Mouse (Mus musculus): ENCODE results near the gene Smok3b. TPM values are rescaled to one million over a fixed set of nuclear protein-coding genes. Genes with fewer than 3 reads are reported as not detected.
"Not testable (repeated sequence)": the region's sequence is repeated elsewhere in the genome, so short reads cannot be mapped to it uniquely, and the experiment has no call there.

Gene Smok3b
- not detected in 2 replicates for polyA plus RNA-seq (2012; rRNA removed)

DNA sequence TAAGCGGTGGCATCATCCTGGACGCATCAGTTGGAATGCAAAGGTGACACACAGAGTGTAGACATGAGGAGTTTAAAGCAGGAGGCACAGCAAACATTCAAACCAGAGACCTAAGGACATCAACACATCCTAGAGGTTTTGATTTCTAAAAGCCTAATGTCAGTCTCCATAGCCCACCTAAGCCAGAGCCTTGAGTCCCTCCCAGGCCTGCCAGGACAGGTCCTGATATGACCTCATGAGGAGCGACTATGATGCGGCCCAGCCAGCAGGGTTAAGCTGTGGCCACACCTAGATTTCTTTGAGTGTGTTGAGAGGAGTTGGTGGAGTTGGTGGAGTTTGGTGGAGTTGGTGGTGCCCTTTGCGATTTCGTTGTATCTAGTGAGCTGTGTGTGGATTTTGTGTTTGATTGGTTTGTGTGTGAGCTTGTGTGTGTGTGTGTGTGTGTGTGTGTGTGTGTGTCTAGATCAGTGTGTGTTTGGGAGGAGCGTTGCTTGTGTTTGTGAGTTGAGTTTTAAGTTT lies at the start of gene Smok3b, which contains the start of gene Smok3a:
TSS of gene Smok3b (plus strand) at position 469 of the 519 bp plus-strand sequence.
TSS of gene Smok3a (plus strand) at position 301 of the 519 bp plus-strand sequence.
- H3K4me3 ChIP-seq (ENCODE audit: insufficient read depth, low read length); H3K27ac ChIP-seq (ENCODE audit: insufficient read depth, low read length); H3K4me1 ChIP-seq (ENCODE audit: control insufficient read depth, insufficient read depth, low read length): not testable (repeated sequence)

DNA sequence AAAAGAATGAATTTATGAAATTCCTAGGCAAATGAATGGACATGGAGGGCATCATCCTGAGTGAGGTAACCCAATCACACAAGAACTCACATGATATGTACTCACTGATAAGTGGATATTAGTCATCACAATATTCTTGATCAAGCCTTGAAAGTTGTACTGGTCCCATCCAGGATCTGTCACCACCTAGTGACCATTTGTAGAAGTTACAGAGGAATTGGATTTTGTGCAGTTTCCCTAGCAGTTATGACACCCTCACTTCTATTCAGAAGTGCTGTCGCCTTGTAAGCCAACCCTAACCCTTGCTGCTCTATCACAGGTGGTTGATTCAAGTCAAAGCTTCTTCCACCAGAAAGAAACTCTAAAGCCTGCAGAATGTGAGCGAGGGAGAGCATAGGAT lies 48.1 kb upstream of the Smok3b start:
- TF ChIP-seq CTCF (IDR thresholded peaks at IDR 0.05; ENCODE audit: extremely low read depth, insufficient read depth, low read length) (no peak), POLR2A (IDR thresholded peaks at IDR 0.05; ENCODE audit: extremely low read depth, insufficient read depth, low read length) (no peak)
- H3K27ac ChIP-seq (ENCODE audit: insufficient read depth, low read length), result no peak overlapping the region
- no peak overlapping the region for H3K4me3 ChIP-seq (ENCODE audit: insufficient read depth, low read length)
- no peaks in the 10 kb centered on the region for H3K4me1 ChIP-seq (ENCODE audit: control insufficient read depth, insufficient read depth, low read length)

DNA sequence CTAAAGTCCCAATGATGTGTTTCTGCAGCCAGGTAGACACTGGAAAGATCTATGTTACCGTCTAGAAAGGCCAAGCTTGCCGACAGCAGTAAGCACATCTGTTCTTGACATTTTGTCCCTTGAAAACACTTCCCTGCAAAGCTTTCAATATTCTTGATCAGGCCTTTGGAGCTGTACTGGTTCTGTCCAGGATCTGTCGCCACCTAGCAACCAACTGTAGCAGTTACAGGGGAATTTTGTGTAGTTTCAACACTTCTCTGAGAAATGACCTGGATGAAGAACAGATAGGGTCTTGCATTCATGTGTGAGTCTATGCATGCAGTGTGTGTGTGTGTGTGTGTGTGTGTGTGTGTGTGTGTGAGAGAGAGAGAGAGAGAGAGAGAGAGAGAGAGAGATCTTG lies 47.5 kb upstream of the Smok3b start:
- no peaks in the 10 kb centered on the region for H3K4me1 ChIP-seq (ENCODE audit: control insufficient read depth, insufficient read depth, low read length)
- H3K27ac ChIP-seq (ENCODE audit: insufficient read depth, low read length), result no peak overlapping the region
- TF ChIP-seq POLR2A (IDR thresholded peaks at IDR 0.05; ENCODE audit: extremely low read depth, insufficient read depth, low read length), result no peak
- peak; percentile 63 for TF ChIP-seq CTCF (IDR thresholded peaks at IDR 0.05; ENCODE audit: extremely low read depth, insufficient read depth, low read length)
- H3K4me3 ChIP-seq (ENCODE audit: insufficient read depth, low read length), result no peak overlapping the region

DNA sequence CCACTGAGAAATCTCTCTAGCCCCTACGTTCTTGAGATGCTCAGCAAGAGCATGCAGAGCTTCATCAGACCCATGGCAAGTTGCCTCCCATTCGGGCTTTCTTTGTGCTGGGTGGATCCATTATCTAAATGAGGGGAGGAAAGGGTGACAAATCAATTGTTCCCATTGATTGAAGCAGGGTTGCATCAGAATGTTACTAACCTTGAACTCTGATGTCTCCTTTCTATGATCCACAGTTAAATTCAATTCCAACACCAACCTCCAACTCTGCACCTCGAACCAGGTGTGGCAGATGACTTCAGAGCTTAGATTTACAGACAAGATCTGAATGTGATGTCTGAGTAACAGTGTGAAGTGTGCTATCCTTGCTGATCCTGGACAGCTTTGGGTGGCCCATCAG lies 46.5 kb upstream of the Smok3b start:
- TF ChIP-seq POLR2A (IDR thresholded peaks at IDR 0.05; ENCODE audit: extremely low read depth, insufficient read depth, low read length), result no peak
- no peak for TF ChIP-seq CTCF (IDR thresholded peaks at IDR 0.05; ENCODE audit: extremely low read depth, insufficient read depth, low read length)
- no peak overlapping the region for H3K4me3 ChIP-seq (ENCODE audit: insufficient read depth, low read length)
- no peak overlapping the region for H3K27ac ChIP-seq (ENCODE audit: insufficient read depth, low read length)
- no peaks in the 10 kb centered on the region for H3K4me1 ChIP-seq (ENCODE audit: control insufficient read depth, insufficient read depth, low read length)

DNA sequence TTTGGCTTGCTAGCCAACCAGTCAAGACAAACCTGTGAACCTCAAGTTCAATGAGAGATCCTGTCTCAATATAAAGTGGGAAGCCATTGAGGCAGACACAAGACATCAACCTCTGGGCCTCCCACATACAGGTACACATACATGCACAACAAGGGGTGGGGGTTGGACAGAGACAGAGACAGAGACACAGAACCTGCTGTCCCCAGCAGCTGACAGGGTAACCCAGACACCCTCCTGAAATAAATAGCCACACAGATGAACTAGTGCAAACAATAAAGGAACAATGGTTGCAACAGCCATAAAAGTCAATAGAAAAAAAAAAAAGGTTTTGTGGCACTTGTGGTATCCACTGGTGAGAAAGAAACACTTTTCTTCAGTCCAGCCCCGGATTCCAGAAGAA lies 45.8 kb upstream of the Smok3b start:
- Histone ChIP-seq H3K4me1 (ENCODE audit: control insufficient read depth, insufficient read depth, low read length) (no peaks in the 10 kb centered on the region), H3K27ac (ENCODE audit: insufficient read depth, low read length) (no peak overlapping the region), H3K4me3 (ENCODE audit: insufficient read depth, low read length) (no peak overlapping the region)
- no peak for TF ChIP-seq CTCF (IDR thresholded peaks at IDR 0.05; ENCODE audit: extremely low read depth, insufficient read depth, low read length)
- no peak for TF ChIP-seq POLR2A (IDR thresholded peaks at IDR 0.05; ENCODE audit: extremely low read depth, insufficient read depth, low read length)

DNA sequence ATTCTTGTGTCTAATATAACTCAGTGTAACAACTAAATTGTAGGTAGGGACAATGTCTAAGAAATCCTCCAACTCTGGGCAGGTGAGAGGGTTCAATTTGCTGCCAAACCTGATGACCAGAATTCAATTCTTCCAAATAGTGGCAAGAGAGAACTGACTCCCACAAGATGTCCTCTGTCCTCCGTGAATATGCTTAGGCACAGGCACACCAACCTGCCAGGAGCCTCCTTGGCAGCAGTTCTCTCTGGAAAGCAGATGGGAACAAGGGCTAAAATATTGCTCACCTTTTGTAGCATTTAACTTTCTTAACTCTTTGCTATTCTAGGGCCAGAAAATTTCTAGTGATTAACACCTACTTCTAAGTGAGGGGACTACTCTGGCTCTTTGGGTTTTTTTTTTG lies 43.9 kb upstream of the Smok3b start:
- H3K4me1 ChIP-seq (ENCODE audit: control insufficient read depth, insufficient read depth, low read length), result no peaks in the 10 kb centered on the region

DNA sequence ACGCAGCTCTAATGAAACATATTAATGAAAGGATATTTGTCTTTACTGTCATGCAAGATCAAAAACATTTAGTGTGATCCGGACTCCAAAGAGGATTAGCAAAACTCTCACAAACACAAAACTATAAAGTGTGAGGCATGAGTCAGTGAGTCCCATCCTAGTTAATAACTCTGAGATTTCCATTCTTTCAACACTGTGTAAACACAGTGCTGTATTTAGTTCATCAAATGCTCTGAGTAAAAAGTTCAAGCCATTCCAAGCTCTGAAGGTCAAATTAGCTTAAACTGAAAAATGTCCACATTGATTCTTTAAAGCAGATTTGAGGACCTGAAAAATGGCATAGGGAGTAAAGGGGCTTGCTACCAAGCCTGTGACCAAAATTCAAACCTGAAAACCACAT lies 42.1 kb upstream of the Smok3b start:
- H3K4me3 ChIP-seq (ENCODE audit: insufficient read depth, low read length), result no peak overlapping the region
- no peaks in the 10 kb centered on the region for H3K4me1 ChIP-seq (ENCODE audit: control insufficient read depth, insufficient read depth, low read length)
- TF ChIP-seq CTCF (IDR thresholded peaks at IDR 0.05; ENCODE audit: extremely low read depth, insufficient read depth, low read length) (no peak), POLR2A (IDR thresholded peaks at IDR 0.05; ENCODE audit: extremely low read depth, insufficient read depth, low read length) (no peak)
- H3K27ac ChIP-seq (ENCODE audit: insufficient read depth, low read length), result no peak overlapping the region

More for the DNA sequence above, 43.9 kb upstream of the Smok3b start:
- TF ChIP-seq POLR2A (IDR thresholded peaks at IDR 0.05; ENCODE audit: extremely low read depth, insufficient read depth, low read length), result no peak
- no peak for TF ChIP-seq CTCF (IDR thresholded peaks at IDR 0.05; ENCODE audit: extremely low read depth, insufficient read depth, low read length)
- Histone ChIP-seq H3K4me3 (ENCODE audit: insufficient read depth, low read length) (no peak overlapping the region), H3K27ac (ENCODE audit: insufficient read depth, low read length) (no peak overlapping the region)

DNA sequence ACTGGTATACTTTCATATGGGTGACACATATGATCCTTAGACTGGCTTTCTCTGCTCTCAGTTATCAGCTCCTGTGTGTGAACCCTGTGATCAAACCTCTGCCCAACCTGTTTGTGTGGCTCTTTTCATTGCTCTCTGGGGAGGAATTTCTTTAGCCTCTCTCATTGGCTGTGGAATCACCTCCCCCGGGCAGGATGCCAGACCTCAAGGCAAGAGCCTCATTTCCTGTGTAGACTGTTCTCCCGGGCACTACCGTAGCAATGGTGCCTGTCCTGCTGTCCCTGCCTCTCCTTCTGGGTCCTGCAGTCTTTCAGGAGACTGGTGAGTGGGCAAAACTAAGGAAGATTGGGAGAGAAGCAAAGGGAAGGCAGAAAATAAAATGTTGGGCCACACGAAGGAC lies 39.9 kb upstream of the Smok3b start, which contains the start of gene Azgp1:
TSS of gene Azgp1 (plus strand) at position 221 of the 400 bp plus-strand sequence.
- no peak within 1 kb of the TSS for H3K27ac ChIP-seq (ENCODE audit: insufficient read depth, low read length)
- no peaks in the 10 kb centered on the region for H3K4me1 ChIP-seq (ENCODE audit: control insufficient read depth, insufficient read depth, low read length)
- H3K4me3 ChIP-seq (ENCODE audit: insufficient read depth, low read length), result no peak within 1 kb of the TSS
- no peak for TF ChIP-seq POLR2A (IDR thresholded peaks at IDR 0.05; ENCODE audit: extremely low read depth, insufficient read depth, low read length)
- TF ChIP-seq CTCF (IDR thresholded peaks at IDR 0.05; ENCODE audit: extremely low read depth, insufficient read depth, low read length), result no peak

DNA sequence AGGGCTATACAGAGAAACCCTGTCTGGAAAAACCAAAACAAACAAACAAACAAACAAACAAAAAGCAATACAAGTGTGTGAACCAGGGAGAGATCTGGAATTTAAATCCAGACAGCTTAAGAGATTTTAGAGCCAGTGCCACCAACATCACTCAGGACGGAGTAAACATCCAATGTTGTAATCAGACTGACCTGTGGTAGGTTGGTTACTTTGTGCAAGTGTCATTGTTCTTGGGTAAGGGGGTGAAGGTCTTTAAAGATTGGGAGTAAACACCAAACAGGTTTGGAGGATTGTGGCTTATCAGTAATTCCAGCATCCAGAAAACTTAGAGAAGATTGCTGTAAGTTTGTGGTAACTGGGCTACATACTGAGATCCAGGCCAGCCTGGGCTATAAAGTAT lies 34.9 kb upstream of the Smok3b start:
- TF ChIP-seq CTCF (IDR thresholded peaks at IDR 0.05; ENCODE audit: extremely low read depth, insufficient read depth, low read length) (no peak), POLR2A (IDR thresholded peaks at IDR 0.05; ENCODE audit: extremely low read depth, insufficient read depth, low read length) (no peak)
- Histone ChIP-seq H3K4me3 (ENCODE audit: insufficient read depth, low read length) (no peak overlapping the region), H3K4me1 (ENCODE audit: control insufficient read depth, insufficient read depth, low read length) (no peaks in the 10 kb centered on the region), H3K27ac (ENCODE audit: insufficient read depth, low read length) (no peak overlapping the region)

DNA sequence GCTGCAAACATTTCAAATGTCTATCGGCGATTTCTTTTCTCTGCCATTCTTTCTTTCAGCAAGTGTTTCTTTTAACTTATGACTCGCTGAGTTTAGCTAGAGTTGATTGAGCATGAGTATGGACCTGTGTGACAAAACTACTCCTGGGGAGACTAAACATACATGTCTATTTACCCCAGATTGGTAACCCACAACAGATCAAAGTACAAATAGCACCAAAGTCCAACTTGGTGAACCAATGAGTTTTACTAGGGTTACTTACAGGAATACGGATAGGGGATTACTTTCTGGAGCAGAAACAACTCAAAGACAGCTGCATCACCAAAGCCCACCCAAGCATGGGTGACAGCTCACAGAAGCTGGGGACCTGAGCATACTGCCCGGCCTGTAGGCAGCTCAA lies 11.8 kb upstream of the Smok3b start:
- no peaks in the 10 kb centered on the region for H3K4me1 ChIP-seq (ENCODE audit: control insufficient read depth, insufficient read depth, low read length)
- no peak overlapping the region for H3K4me3 ChIP-seq (ENCODE audit: insufficient read depth, low read length)
- TF ChIP-seq CTCF (IDR thresholded peaks at IDR 0.05; ENCODE audit: extremely low read depth, insufficient read depth, low read length) (no peak), POLR2A (IDR thresholded peaks at IDR 0.05; ENCODE audit: extremely low read depth, insufficient read depth, low read length) (no peak)
- no peak overlapping the region for H3K27ac ChIP-seq (ENCODE audit: insufficient read depth, low read length)
